Mouse (Mus musculus) liver, embryonic 11.5 days (tissue): ENCODE results near the gene Dapp1. TPM values are rescaled to one million over a fixed set of nuclear protein-coding genes. Genes with fewer than 3 reads are reported as not detected.

ENCODE experiments used
- ATAC-seq: fragments of 200-750 bp; cut with Nextera tagmentation; replicated peaks from 2 replicates; pipeline ENCODE4 v1.8.0; 2017; ENCODE audit warnings: moderate number of reproducible peaks, mild to moderate bottlenecking, moderate TSS enrichment, moderate library complexity; ENCODE audit not compliant: low FRiP score
- DNase-seq: peaks from one replicate; pipeline ENCODE4 v3.0.0-alpha.2; 2017; ENCODE audit warnings: low spot score
- H3K27ac ChIP-seq: fragments of 300-500 bp; sonication (generic); 2 replicates; pipeline ENCODE4 v1.5.1; 2014; ENCODE audit warnings: mild to moderate bottlenecking, low read depth, low read length, control low read depth
- H3K27me3 ChIP-seq: fragments of 300-500 bp; sonication (generic); replicated peaks from 2 replicates; pipeline ENCODE4 v1.6.1; 2014; ENCODE audit warnings: low read length, mixed read lengths; ENCODE audit not compliant: control insufficient read depth, insufficient read depth
- H3K36me3 ChIP-seq: fragments of 300-500 bp; sonication (generic); 2 replicates; pipeline ENCODE4 v1.6.1; 2014; ENCODE audit warnings: mild to moderate bottlenecking, low read length, moderate library complexity, mixed read lengths; ENCODE audit not compliant: control insufficient read depth, insufficient read depth
- H3K4me1 ChIP-seq: fragments of 300-500 bp; sonication (generic); replicated peaks from 2 replicates; pipeline ENCODE4 v1.6.1; 2014; ENCODE audit warnings: low read length, mixed read lengths; ENCODE audit not compliant: control insufficient read depth, insufficient read depth
- H3K4me2 ChIP-seq: fragments of 300-500 bp; sonication (generic); 2 replicates; pipeline ENCODE4 v1.6.1; 2014; ENCODE audit warnings: mild to moderate bottlenecking, control low read depth, moderate library complexity
- H3K4me3 ChIP-seq: fragments of 300-500 bp; sonication (generic); 2 replicates; pipeline ENCODE4 v1.5.1; 2014; ENCODE audit warnings: low read depth, low read length, control low read depth
- H3K9ac ChIP-seq: fragments of 300-500 bp; sonication (generic); 2 replicates; pipeline ENCODE4 v1.6.1; 2014; ENCODE audit warnings: low read depth, low read length, control low read depth
- H3K9me3 ChIP-seq: fragments of 300-500 bp; sonication (generic); 2 replicates; pipeline ENCODE4 v1.6.1; 2016; ENCODE audit warnings: low read length, inconsistent platforms, mixed read lengths; ENCODE audit not compliant: control insufficient read depth
- WGBS: fragments of 180-500 bp; shearing (Covaris S2); extraction: QIAGEN DNeasy Blood & Tissue Kit; methylation state at CpG from one replicate; pipeline ENCODE4 v1.1.7; 2014; 5-methylcytosine and 5-hydroxymethylcytosine counted together
- polyA plus RNA-seq: library from polyadenylated mRNA; unstranded; fragments of >200 nt; fragmentation: Nextera tagmentation; extraction: Ambion mirVana; gene quantifications from 2 replicates; pipeline ENCODE4 v1.2.1, GENCODE M21; 2014

Dapp1 gene
- polyA plus RNA-seq, 1 experiment from 2014 or later, result 35.5 TPM

DNA sequence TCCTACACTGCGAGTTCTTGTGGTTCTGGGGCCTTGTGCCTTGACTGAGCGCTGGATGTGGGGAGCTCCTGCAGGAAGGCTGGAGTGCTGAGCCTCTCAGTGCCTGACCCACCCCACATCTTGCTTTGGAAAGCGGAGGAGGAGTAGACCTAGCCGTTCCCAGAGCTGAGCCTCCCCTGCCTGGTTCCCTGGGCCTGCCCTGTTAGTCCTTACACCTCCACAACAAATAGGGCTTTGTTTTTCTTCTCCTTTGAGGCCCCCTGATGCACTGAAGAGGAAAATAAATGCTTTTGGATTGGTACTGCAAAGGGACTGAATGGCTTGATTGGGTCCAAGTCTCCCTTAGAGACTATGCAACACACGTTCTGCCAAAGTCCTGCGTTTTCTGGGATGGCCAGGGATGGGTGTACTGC lies 3.7 kb downstream of the Dapp1 start:
- Histone ChIP-seq H3K36me3 (no peaks in the 10 kb centered on the region; the same call in 1 of the 2 replicates), H3K4me3 (no peak overlapping the region), H3K9me3 (no peaks in the 10 kb centered on the region), H3K4me1 (peaks cover 57% of the 10 kb centered on the region), H3K27ac (peak overlapping the region; percentile 13; the same call in 1 of the 2 replicates), H3K4me2 (peak overlapping the region; percentile 21), H3K27me3 (no peaks in the 10 kb centered on the region), H3K9ac (no peak overlapping the region)
- DNase-seq, result no peak
- 61% methylated on average over 6 of the region's 6 CpGs for WGBS
- no peak for ATAC-seq

DNA sequence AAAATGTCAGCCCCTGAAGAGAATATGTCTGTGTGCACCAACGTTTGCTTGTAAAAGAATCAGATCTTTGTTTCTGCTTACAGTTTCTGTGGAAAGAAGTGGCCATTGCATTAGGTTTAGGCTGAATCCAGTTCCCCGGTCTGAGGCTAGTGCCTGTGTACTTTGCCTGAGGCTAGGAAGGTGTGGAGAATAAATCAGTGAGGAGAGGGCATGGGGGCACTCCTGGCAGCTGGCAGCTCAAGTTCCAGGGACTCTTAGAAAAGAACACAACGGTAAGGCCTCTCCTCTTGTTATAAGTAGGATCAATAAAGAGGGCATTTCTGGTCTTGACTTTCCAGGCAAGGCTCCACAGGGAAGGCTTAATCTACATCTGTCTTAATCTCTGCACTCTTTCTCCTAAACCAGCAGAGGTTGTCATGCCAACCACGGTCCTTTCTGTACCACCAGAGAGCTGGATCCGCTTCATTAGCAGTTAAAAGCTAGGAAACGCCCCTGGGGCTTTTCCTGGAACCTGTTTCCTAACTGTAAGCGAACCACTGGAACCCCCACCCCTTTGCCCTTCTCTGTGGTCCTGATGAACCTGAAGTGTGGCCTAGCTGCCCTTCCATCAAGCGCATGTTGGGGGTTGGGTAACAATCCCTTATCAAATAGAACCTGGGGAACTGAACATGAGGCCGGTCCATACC lies 4.3 kb downstream of the Dapp1 start:
- H3K4me2 ChIP-seq, result peak overlapping the region; percentile 21

DNA sequence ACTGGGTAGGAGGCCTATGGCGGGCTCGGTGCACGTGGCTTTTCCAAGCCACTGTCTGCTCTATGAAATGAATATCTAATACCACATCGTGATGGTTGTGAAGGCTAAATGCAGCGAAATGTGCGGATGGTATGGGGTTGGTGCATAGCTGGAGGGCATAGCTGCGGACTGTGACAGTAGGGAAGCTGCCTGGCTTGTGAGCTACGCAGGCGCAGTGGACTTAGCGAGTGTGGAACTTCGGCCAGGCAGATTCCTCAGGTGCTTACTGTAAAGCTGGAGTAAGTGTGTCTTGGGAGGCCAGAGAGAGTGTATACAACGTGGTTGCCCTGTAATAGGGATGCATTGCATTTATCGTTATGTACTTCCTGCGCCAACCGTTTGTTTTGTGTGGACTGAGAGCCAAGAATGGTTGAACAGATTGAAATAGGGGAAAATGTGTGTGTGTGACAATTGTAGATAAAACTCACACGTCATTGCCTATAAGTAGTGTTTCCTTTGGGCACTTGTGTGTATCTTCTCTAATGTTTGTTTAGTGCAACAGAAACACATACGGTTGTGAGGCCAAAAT lies 5.4 kb downstream of the Dapp1 start:
- no peak overlapping the region for H3K9ac ChIP-seq
- H3K27ac ChIP-seq, result no peak overlapping the region
- peaks cover 71% of the 10 kb centered on the region for H3K4me1 ChIP-seq
- WGBS, result 80% methylated on average over 17 of the region's 17 CpGs
- no peak for DNase-seq
- no peaks in the 10 kb centered on the region; the same call in 1 of the 2 replicates for H3K36me3 ChIP-seq
- H3K9me3 ChIP-seq, result no peaks in the 10 kb centered on the region
- H3K27me3 ChIP-seq, result no peaks in the 10 kb centered on the region
- no peak for ATAC-seq
- no peak overlapping the region for H3K4me2 ChIP-seq
- no peak overlapping the region for H3K4me3 ChIP-seq

More for the DNA sequence above, 4.3 kb downstream of the Dapp1 start:
- DNase-seq (no peak), ATAC-seq (no peak)
- H3K27me3 ChIP-seq, result no peaks in the 10 kb centered on the region
- H3K4me1 ChIP-seq, result peaks cover 61% of the 10 kb centered on the region
- no peak overlapping the region; the same call in 1 of the 2 replicates for H3K9ac ChIP-seq
- no peak overlapping the region for H3K4me3 ChIP-seq
- H3K27ac ChIP-seq, result peak overlapping the region; percentile 13; the same call in 1 of the 2 replicates
- no peaks in the 10 kb centered on the region; the same call in 1 of the 2 replicates for H3K36me3 ChIP-seq
- 60% methylated on average over 9 of the region's 9 CpGs for WGBS
- no peaks in the 10 kb centered on the region for H3K9me3 ChIP-seq

DNA sequence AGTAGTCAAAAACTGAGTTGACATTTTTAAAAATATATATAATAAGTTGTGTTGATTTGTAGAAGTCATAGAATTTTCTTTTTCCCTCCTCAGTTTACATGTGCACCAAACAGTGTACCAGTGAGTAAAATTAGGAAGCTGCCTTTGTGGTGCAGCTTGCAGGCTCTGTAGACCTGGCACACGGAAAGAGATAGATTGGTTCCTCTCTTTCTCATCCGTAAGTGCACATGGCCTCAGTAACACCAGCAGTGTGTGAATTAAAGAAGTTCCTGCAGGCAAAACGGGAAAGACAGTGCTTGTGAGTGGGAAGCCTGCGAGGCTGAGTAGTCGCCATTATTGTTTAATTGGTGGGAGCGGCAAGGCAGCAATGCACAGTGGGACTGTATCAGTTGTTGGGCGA lies 5.9 kb downstream of the Dapp1 start:
- no peaks in the 10 kb centered on the region for H3K27me3 ChIP-seq
- no peak overlapping the region for H3K4me2 ChIP-seq
- H3K36me3 ChIP-seq, result no peaks in the 10 kb centered on the region; the same call in 1 of the 2 replicates
- H3K4me3 ChIP-seq, result no peak overlapping the region
- DNase-seq, result no peak
- no peak for ATAC-seq
- no peak overlapping the region for H3K9ac ChIP-seq
- H3K27ac ChIP-seq, result no peak overlapping the region
- H3K9me3 ChIP-seq, result no peaks in the 10 kb centered on the region
- WGBS, result 82% methylated on average over 7 of the region's 7 CpGs
- peaks cover 72% of the 10 kb centered on the region for H3K4me1 ChIP-seq

DNA sequence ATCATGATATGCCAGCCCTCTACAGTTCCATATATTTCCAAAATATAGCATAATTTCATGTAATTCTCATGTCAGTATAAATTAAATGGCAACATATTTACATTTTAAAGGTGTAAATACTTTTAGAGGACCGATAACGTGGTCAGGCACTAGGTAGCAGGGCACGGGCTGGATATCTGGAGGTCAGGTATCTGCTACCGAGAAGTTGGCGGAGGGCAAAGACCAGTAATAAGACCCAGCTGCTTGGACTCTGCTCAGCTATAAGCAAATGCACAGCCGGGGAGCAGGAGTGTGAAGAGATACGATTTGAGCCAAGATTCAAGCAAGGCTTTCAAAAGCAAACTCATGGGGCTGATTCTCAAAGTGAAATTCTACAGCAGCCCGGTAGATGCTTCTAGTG lies 7.0 kb downstream of the Dapp1 start:
- no peak overlapping the region for H3K27ac ChIP-seq
- no peak overlapping the region for H3K9ac ChIP-seq

DNA sequence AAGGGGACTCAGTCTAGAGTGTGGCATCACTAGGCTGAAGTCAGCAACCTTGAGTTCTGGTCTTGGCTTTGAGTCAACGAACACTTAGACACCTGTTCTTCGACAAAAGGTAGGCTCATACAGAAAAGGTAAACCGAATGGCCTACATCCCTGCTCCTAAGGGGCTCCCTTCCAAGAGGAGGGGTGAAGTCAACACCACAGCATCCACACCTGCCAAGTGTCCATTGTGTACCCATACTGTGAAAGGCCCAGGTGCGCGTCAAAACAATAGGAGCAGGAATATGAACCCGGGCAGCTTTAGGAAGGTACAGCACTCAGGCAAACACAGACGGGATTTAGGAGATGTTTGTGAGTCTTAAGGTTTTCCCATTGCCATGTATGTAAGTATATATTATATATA lies 8.4 kb downstream of the Dapp1 start:
- Histone ChIP-seq H3K4me1 (peaks cover 73% of the 10 kb centered on the region), H3K9ac (peak overlapping the region; percentile 39), H3K27me3 (no peaks in the 10 kb centered on the region), H3K36me3 (no peaks in the 10 kb centered on the region; the same call in 1 of the 2 replicates), H3K9me3 (no peaks in the 10 kb centered on the region), H3K4me3 (no peak overlapping the region), H3K27ac (peak overlapping the region; percentile 94), H3K4me2 (peak overlapping the region; percentile 59)
- DNase-seq (no peak), ATAC-seq (no peak)
- 91% methylated on average over 7 of the region's 7 CpGs for WGBS

More for the DNA sequence above, 7.0 kb downstream of the Dapp1 start:
- Histone ChIP-seq H3K4me3 (no peak overlapping the region), H3K36me3 (no peaks in the 10 kb centered on the region; the same call in 1 of the 2 replicates), H3K4me2 (peak overlapping the region; percentile 25; the same call in 1 of the 2 replicates), H3K27me3 (no peaks in the 10 kb centered on the region), H3K4me1 (peaks cover 74% of the 10 kb centered on the region), H3K9me3 (no peaks in the 10 kb centered on the region)
- DNase-seq (no peak), ATAC-seq (no peak)
- WGBS, result 74% methylated on average over 8 of the region's 8 CpGs

DNA sequence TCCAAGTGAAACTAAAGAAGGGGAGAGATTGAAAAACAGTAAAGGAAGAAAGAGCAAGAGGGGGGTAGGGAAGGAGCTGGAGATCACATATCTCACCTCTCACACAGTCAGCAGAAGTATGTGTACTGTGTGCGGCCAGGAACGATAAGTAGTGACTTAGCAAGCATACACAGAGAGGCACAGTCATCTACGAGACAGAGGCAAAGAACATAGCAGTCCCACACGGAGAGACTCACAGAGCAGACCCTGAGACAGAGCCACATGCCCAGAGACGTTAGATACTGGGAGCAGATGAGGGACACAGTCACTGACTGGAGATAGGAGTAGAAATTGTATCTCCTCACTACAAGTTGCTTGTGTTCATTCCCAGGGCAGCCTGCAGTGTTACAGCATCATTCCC lies 9.1 kb downstream of the Dapp1 start:
- DNase-seq (no peak), ATAC-seq (peak; percentile 90)
- H3K9me3 ChIP-seq, result no peaks in the 10 kb centered on the region
- no peaks in the 10 kb centered on the region; the same call in 1 of the 2 replicates for H3K36me3 ChIP-seq
- H3K4me3 ChIP-seq, result no peak overlapping the region
- H3K4me2 ChIP-seq, result peak overlapping the region; percentile 59
- peaks cover 73% of the 10 kb centered on the region for H3K4me1 ChIP-seq
- H3K9ac ChIP-seq, result peak overlapping the region; percentile 39
- H3K27me3 ChIP-seq, result no peaks in the 10 kb centered on the region
- 43% methylated on average over 5 of the region's 5 CpGs for WGBS
- H3K27ac ChIP-seq, result peak overlapping the region; percentile 94

DNA sequence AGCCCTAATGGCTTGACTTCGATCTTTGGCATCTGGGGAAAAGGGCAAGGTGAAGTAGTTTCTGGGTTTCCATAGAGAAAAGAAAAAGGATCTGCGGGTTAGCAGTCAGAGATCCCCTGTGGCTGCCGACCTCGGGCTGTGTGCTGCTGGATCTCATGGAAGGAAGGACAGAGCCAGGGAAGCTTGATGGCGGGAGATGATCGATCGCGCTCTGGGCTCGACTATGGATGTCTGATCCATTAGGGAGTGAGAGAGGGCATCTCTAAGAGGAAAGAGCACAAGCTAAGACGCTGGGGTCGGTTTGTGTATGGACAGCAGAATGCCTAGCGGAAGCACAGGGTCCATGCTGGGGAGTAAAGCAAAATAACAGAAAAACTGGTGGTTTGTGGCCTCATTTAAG lies 11.4 kb downstream of the Dapp1 start:
- Histone ChIP-seq H3K4me1 (peaks cover 56% of the 10 kb centered on the region), H3K9me3 (no peaks in the 10 kb centered on the region), H3K4me2 (peak overlapping the region; percentile 57), H3K9ac (peak overlapping the region; percentile 26; the same call in 1 of the 2 replicates), H3K4me3 (peak overlapping the region; percentile 23), H3K27me3 (no peaks in the 10 kb centered on the region), H3K27ac (peak overlapping the region; percentile 76), H3K36me3 (peaks cover 3% of the 10 kb centered on the region; the same call in 1 of the 2 replicates)
- WGBS, result 36% methylated on average over 12 of the region's 12 CpGs
- DNase-seq (no peak), ATAC-seq (no peak)
